Mouse (Mus musculus) midbrain, embryonic 13.5 days (tissue): Measurements from ENCODE around the gene Cep250. TPM values are rescaled to one million over a fixed set of nuclear protein-coding genes. Genes with fewer than 3 reads are reported as not detected.
A peak's percentile ranks its signal among the peaks of the same experiment; 100 is the strongest.

Experiments
- ATAC-seq: fragments of 200-750 bp; cut with Nextera tagmentation; 2 replicates; pipeline ENCODE4 v1.8.0; 2017; ENCODE audit warnings: mild to moderate bottlenecking, moderate TSS enrichment, moderate library complexity
- H3K27ac ChIP-seq: fragments of 300-500 bp; sonication (generic); 2 replicates; pipeline ENCODE4 v1.5.1; 2015; ENCODE audit warnings: inconsistent platforms, mild to moderate bottlenecking, moderate library complexity
- H3K27me3 ChIP-seq: fragments of 300-500 bp; sonication (generic); 2 replicates; pipeline ENCODE4 v1.6.1; 2015; ENCODE audit warnings: mild to moderate bottlenecking, inconsistent platforms
- H3K36me3 ChIP-seq: fragments of 300-500 bp; sonication (generic); 2 replicates; pipeline ENCODE4 v1.6.1; 2015; ENCODE audit warnings: mild to moderate bottlenecking, inconsistent platforms
- H3K4me1 ChIP-seq: fragments of 300-500 bp; sonication (generic); replicated peaks from 2 replicates; pipeline ENCODE4 v1.6.1; 2015; ENCODE audit warnings: inconsistent platforms
- H3K4me2 ChIP-seq: fragments of 300-500 bp; sonication (generic); replicated peaks from 2 replicates; pipeline ENCODE4 v1.6.1; 2015; ENCODE audit warnings: moderate library complexity, mild to moderate bottlenecking, inconsistent platforms
- H3K4me3 ChIP-seq: fragments of 300-500 bp; sonication (generic); replicated peaks from 2 replicates; pipeline ENCODE4 v1.5.1; 2015; ENCODE audit warnings: mild to moderate bottlenecking, inconsistent platforms
- H3K9ac ChIP-seq: fragments of 300-500 bp; sonication (generic); replicated peaks from 2 replicates; pipeline ENCODE4 v1.6.1; 2015; ENCODE audit warnings: mild to moderate bottlenecking, inconsistent platforms
- H3K9me3 ChIP-seq: fragments of 300-500 bp; sonication (generic); 2 replicates; pipeline ENCODE4 v1.6.1; 2016; ENCODE audit warnings: mild to moderate bottlenecking, inconsistent platforms
- WGBS: fragments of 180-500 bp; shearing (Covaris S2); methylation state at CpG from one replicate; pipeline ENCODE4 v1.1.7; 2015; 5-methylcytosine and 5-hydroxymethylcytosine counted together
- polyA plus RNA-seq: library from polyadenylated mRNA; unstranded; fragments of >200 nt; fragmentation: Nextera tagmentation; extraction: Ambion mirVana; gene quantifications from 2 replicates; pipeline ENCODE4 v1.2.1, GENCODE M21; 2015

Cep250 gene
- polyA plus RNA-seq, 1 experiment from 2014 or later: 21.2 TPM

GRCm38 (mm10) chr2:155944685-155945084 lies 11.6 kb upstream of the Cep250 start:
- WGBS: 77% methylated on average over 4 of the region's 4 CpGs
- H3K9me3 ChIP-seq: no peaks in the 10 kb centered on the region
- H3K27ac ChIP-seq: no peak overlapping the region
- no peak overlapping the region for H3K9ac ChIP-seq
- H3K4me3 ChIP-seq: no peak overlapping the region
- H3K4me1 ChIP-seq: peaks cover 34% of the 10 kb centered on the region
- H3K4me2 ChIP-seq: no peak overlapping the region
- H3K36me3 ChIP-seq: no peaks in the 10 kb centered on the region
- H3K27me3 ChIP-seq: 0 out of 2 replicates have a peak, but pooled peaks cover 7% of the 10 kb centered on the region
- ATAC-seq: no peak

- no peak within 1 kb of the TSS for H3K9ac ChIP-seq
Measured at GRCm38 (mm10) chr2:155945124-155945523, 11.1 kb upstream of the Cep250 start, which contains the start of gene Gdf5. Gdf5 (minus strand) TSS chr2:155945367.

GRCm38 (mm10) chr2:155945580-155945979 lies 10.7 kb upstream of the Cep250 start:
- 0 out of 2 replicates have a peak, but pooled peaks cover 7% of the 10 kb centered on the region for H3K27me3 ChIP-seq
- no peak overlapping the region for H3K4me2 ChIP-seq
- no peak overlapping the region for H3K9ac ChIP-seq
- no peak overlapping the region for H3K4me3 ChIP-seq
- WGBS: 71% methylated on average over 5 of the region's 5 CpGs
- no peak for ATAC-seq
- H3K36me3 ChIP-seq: no peaks in the 10 kb centered on the region
- H3K4me1 ChIP-seq: peaks cover 34% of the 10 kb centered on the region
- no peaks in the 10 kb centered on the region for H3K9me3 ChIP-seq
- no peak overlapping the region for H3K27ac ChIP-seq

More at GRCm38 (mm10) chr2:155945124-155945523, 11.1 kb upstream of the Cep250 start, which contains the start of gene Gdf5:
- no peaks in the 10 kb centered on the region for H3K36me3 ChIP-seq
- H3K4me2 ChIP-seq: no peak within 1 kb of the TSS
- ATAC-seq: no peak
- H3K4me1 ChIP-seq: peaks cover 34% of the 10 kb centered on the region
- WGBS: 52% methylated on average over 13 of the region's 13 CpGs
- 0 out of 2 replicates have a peak within 1 kb of the TSS, but pooled peaks have one; percentile 15 for H3K27ac ChIP-seq
- 0 out of 2 replicates have a peak, but pooled peaks cover 7% of the 10 kb centered on the region for H3K27me3 ChIP-seq
- H3K4me3 ChIP-seq: no peak within 1 kb of the TSS
- H3K9me3 ChIP-seq: no peaks in the 10 kb centered on the region

- no peak overlapping the region for H3K4me3 ChIP-seq
- no peaks in the 10 kb centered on the region for H3K36me3 ChIP-seq
- ATAC-seq: no peak
- no peak overlapping the region for H3K27ac ChIP-seq
- H3K4me1 ChIP-seq: peaks cover 34% of the 10 kb centered on the region
- no peaks in the 10 kb centered on the region for H3K9me3 ChIP-seq
- 0 out of 2 replicates have a peak, but pooled peaks cover 7% of the 10 kb centered on the region for H3K27me3 ChIP-seq
- 3% methylated on average over 7 of the region's 7 CpGs for WGBS
- H3K4me2 ChIP-seq: no peak overlapping the region
- H3K9ac ChIP-seq: no peak overlapping the region
Measured at GRCm38 (mm10) chr2:155946069-155946468, 10.2 kb upstream of the Cep250 start.

GRCm38 (mm10) chr2:155946499-155946898 lies 9.8 kb upstream of the Cep250 start:
- ATAC-seq: peak; percentile 30; the same call in 1 of the 2 replicates
- under 1% methylated on average over 4 of the region's 4 CpGs for WGBS
- no peak overlapping the region for H3K9ac ChIP-seq

GRCm38 (mm10) chr2:155947390-155948002 lies 8.8 kb upstream of the Cep250 start:
- H3K4me2 ChIP-seq: no peak overlapping the region
- H3K27me3 ChIP-seq: 0 out of 2 replicates have a peak, but pooled peaks cover 7% of the 10 kb centered on the region
- no peaks in the 10 kb centered on the region for H3K9me3 ChIP-seq
- WGBS: 71% methylated on average over 5 of the region's 5 CpGs
- no peaks in the 10 kb centered on the region for H3K36me3 ChIP-seq
- H3K27ac ChIP-seq: no peak overlapping the region
- no peak overlapping the region for H3K4me3 ChIP-seq
- peaks cover 34% of the 10 kb centered on the region for H3K4me1 ChIP-seq
- no peak overlapping the region for H3K9ac ChIP-seq
- no peak for ATAC-seq

More at GRCm38 (mm10) chr2:155946499-155946898, 9.8 kb upstream of the Cep250 start:
- Histone ChIP-seq H3K4me1 (peaks cover 34% of the 10 kb centered on the region), H3K36me3 (no peaks in the 10 kb centered on the region), H3K4me2 (no peak overlapping the region), H3K27ac (no peak overlapping the region), H3K4me3 (no peak overlapping the region), H3K27me3 (0 out of 2 replicates have a peak, but pooled peaks cover 7% of the 10 kb centered on the region), H3K9me3 (no peaks in the 10 kb centered on the region)

- Histone ChIP-seq H3K27ac (no peak overlapping the region), H3K4me3 (no peak overlapping the region), H3K27me3 (0 out of 2 replicates have a peak, but pooled peaks cover under 1% of the 10 kb centered on the region), H3K9ac (no peak overlapping the region), H3K9me3 (no peaks in the 10 kb centered on the region), H3K4me1 (peaks cover 23% of the 10 kb centered on the region), H3K36me3 (no peaks in the 10 kb centered on the region), H3K4me2 (no peak overlapping the region)
- no peak for ATAC-seq
- WGBS: 30% methylated on average over 6 of the region's 6 CpGs
Measured at GRCm38 (mm10) chr2:155949362-155949761, 6.9 kb upstream of the Cep250 start.

- Histone ChIP-seq H3K4me2 (no peak overlapping the region), H3K36me3 (no peaks in the 10 kb centered on the region), H3K4me3 (no peak overlapping the region), H3K4me1 (peaks cover 13% of the 10 kb centered on the region), H3K9me3 (no peaks in the 10 kb centered on the region), H3K9ac (no peak overlapping the region), H3K27me3 (no peaks in the 10 kb centered on the region), H3K27ac (no peak overlapping the region)
- ATAC-seq: no peak
Measured at GRCm38 (mm10) chr2:155952006-155952405, 4.3 kb upstream of the Cep250 start.

GRCm38 (mm10) chr2:155959981-155960380 lies 3.7 kb downstream of the Cep250 start:
- no peak for ATAC-seq
- Histone ChIP-seq H3K9ac (no peak overlapping the region), H3K4me1 (peaks cover 9% of the 10 kb centered on the region), H3K27me3 (no peaks in the 10 kb centered on the region), H3K27ac (no peak overlapping the region), H3K4me3 (no peak overlapping the region), H3K4me2 (no peak overlapping the region), H3K36me3 (peaks cover 27% of the 10 kb centered on the region), H3K9me3 (no peaks in the 10 kb centered on the region)
- WGBS: 93% methylated on average over 5 of the region's 5 CpGs

- peaks cover 44% of the 10 kb centered on the region for H3K36me3 ChIP-seq
- ATAC-seq: no peak
- H3K9ac ChIP-seq: no peak overlapping the region
Measured at GRCm38 (mm10) chr2:155961862-155962261, 5.6 kb downstream of the Cep250 start.

GRCm38 (mm10) chr2:155962991-155963390 lies 6.7 kb downstream of the Cep250 start:
- no peak overlapping the region for H3K27ac ChIP-seq

More at GRCm38 (mm10) chr2:155961862-155962261, 5.6 kb downstream of the Cep250 start:
- 77% methylated on average over 10 of the region's 10 CpGs for WGBS
- no peak overlapping the region for H3K4me2 ChIP-seq
- H3K27me3 ChIP-seq: no peaks in the 10 kb centered on the region
- no peak overlapping the region for H3K4me3 ChIP-seq
- no peaks in the 10 kb centered on the region for H3K9me3 ChIP-seq
- peaks cover 9% of the 10 kb centered on the region for H3K4me1 ChIP-seq
- H3K27ac ChIP-seq: no peak overlapping the region

GRCm38 (mm10) chr2:155973348-155973747 lies 17.1 kb downstream of the Cep250 start:
- Histone ChIP-seq H3K4me2 (no peak overlapping the region), H3K27ac (no peak overlapping the region), H3K27me3 (no peaks in the 10 kb centered on the region), H3K9me3 (no peaks in the 10 kb centered on the region), H3K9ac (no peak overlapping the region), H3K4me1 (no peaks in the 10 kb centered on the region), H3K4me3 (no peak overlapping the region), H3K36me3 (peaks cover 90% of the 10 kb centered on the region)
- no peak for ATAC-seq
- 83% methylated on average over 6 of the region's 6 CpGs for WGBS

More at GRCm38 (mm10) chr2:155962991-155963390, 6.7 kb downstream of the Cep250 start:
- Histone ChIP-seq H3K9me3 (no peaks in the 10 kb centered on the region), H3K9ac (no peak overlapping the region), H3K36me3 (peaks cover 56% of the 10 kb centered on the region), H3K27me3 (no peaks in the 10 kb centered on the region), H3K4me1 (no peaks in the 10 kb centered on the region), H3K4me2 (no peak overlapping the region), H3K4me3 (no peak overlapping the region)
- ATAC-seq: no peak
- WGBS: 51% methylated on average over 1 of the region's 1 CpGs
